Mouse (Mus musculus): ENCODE data around the gene Dhodh. TPM values are rescaled to one million over a fixed set of nuclear protein-coding genes. Genes with fewer than 3 reads are reported as not detected.

Gene Dhodh
- polyA plus RNA-seq, 1 experiment from 2014 or later = 44.0 TPM

Other genes with a start within 250 kb of the Dhodh start
- gene Pmfbp1, start 114.6 kb downstream of the Dhodh start, polyA plus RNA-seq (2015; fragmentation: Nextera tagmentation; extraction: Ambion mirVana) = not detected in 2 replicates
- 20.8 and 21.6 TPM in 2 replicates for gene Dhx38, start 42.8 kb downstream of the Dhodh start, polyA plus RNA-seq (2015; fragmentation: Nextera tagmentation; extraction: Ambion mirVana)
- gene Txnl4b, start 42.8 kb downstream of the Dhodh start, polyA plus RNA-seq (2015; fragmentation: Nextera tagmentation; extraction: Ambion mirVana) = 21.5 and 24.5 TPM in 2 replicates
- gene Hp, start 29.5 kb downstream of the Dhodh start, polyA plus RNA-seq (2015; fragmentation: Nextera tagmentation; extraction: Ambion mirVana) = 2.2 and 3.6 TPM in 2 replicates
- 0.04 and 0.13 TPM in 2 replicates for gene Pkd1l3, start 5.8 kb upstream of the Dhodh start, polyA plus RNA-seq (2015; fragmentation: Nextera tagmentation; extraction: Ambion mirVana)
- 119 and 128 TPM in 2 replicates for gene Ist1, start 84.6 kb upstream of the Dhodh start, polyA plus RNA-seq (2015; fragmentation: Nextera tagmentation; extraction: Ambion mirVana)
- 17.3 and 17.9 TPM in 2 replicates for gene Zfp821, start 96.9 kb upstream of the Dhodh start, polyA plus RNA-seq (2015; fragmentation: Nextera tagmentation; extraction: Ambion mirVana)
- 5.4 and 5.7 TPM in 2 replicates for gene Atxn1l, start 129.1 kb upstream of the Dhodh start, polyA plus RNA-seq (2015; fragmentation: Nextera tagmentation; extraction: Ambion mirVana)
- gene Ap1g1, start 169.9 kb upstream of the Dhodh start, polyA plus RNA-seq (2015; fragmentation: Nextera tagmentation; extraction: Ambion mirVana) = 38.0 and 39.0 TPM in 2 replicates

Measured in intestine, embryonic 15.5 days (tissue).